Mouse (Mus musculus) bone marrow, adult 2 months (tissue): ENCODE results near the gene Nrp2. TPM values are rescaled to one million over a fixed set of nuclear protein-coding genes. Genes with fewer than 3 reads are reported as not detected.

Experiments used
- H3K27ac ChIP-seq: fragments of 200-500 bp; 2 replicates; pipeline ENCODE4 v1.5.1; 2012; ENCODE audit warnings: low read depth, mild to moderate bottlenecking, control low read depth, inconsistent platforms, low read length; ENCODE audit not compliant: control insufficient read depth, poor library complexity, insufficient read depth
- H3K4me1 ChIP-seq: fragments of 200-500 bp; 2 replicates; pipeline ENCODE4 v1.6.1; 2011; ENCODE audit warnings: low read length; ENCODE audit not compliant: control insufficient read depth, insufficient read depth
- H3K4me3 ChIP-seq: fragments of 200-500 bp; replicated peaks from 2 replicates; pipeline ENCODE3; 2011; ENCODE audit warnings: mild to moderate bottlenecking, low read depth, low read length, control low read depth; ENCODE audit not compliant: control insufficient read depth
- CTCF ChIP-seq: fragments of 200-500 bp; IDR thresholded peaks from 2 replicates; pipeline ENCODE4 v1.5.1; 2011; ENCODE audit warnings: low read length, control low read depth; ENCODE audit not compliant: control insufficient read depth, insufficient read depth
- POLR2A ChIP-seq: fragments of 200-500 bp; IDR thresholded peaks from 2 replicates; pipeline ENCODE4 v1.6.1; 2011; ENCODE audit warnings: low read depth, mild to moderate bottlenecking, control low read depth, low read length, borderline replicate concordance; ENCODE audit not compliant: control insufficient read depth
- WGBS: fragments of 180-500 bp; shearing (Covaris S2); methylation state at CpG from one replicate; pipeline ENCODE4 v1.1.7; 2018; 5-methylcytosine and 5-hydroxymethylcytosine counted together
- polyA plus RNA-seq: library from polyadenylated mRNA; stranded (reverse); fragments of >200 nt; gene quantifications from 2 replicates; pipeline ENCODE4 v1.2.4, GENCODE M21; 2011; ENCODE audit warnings: low replicate concordance; ENCODE audit not compliant: missing spikeins, insufficient read depth, insufficient read length

Nrp2 gene
- polyA plus RNA-seq, 1 experiment: 3.2 TPM

- TF ChIP-seq POLR2A: no peak
- TF ChIP-seq CTCF: no peak
- WGBS: 59% methylated on average over 10 of the region's 10 CpGs
- no peak overlapping the region for H3K4me3 ChIP-seq
- no peaks in the 10 kb centered on the region; the same call in 1 of the 2 replicates for H3K4me1 ChIP-seq
- no peak overlapping the region for H3K27ac ChIP-seq
Observed at GRCm38 (mm10) chr1:62773105-62773920, 70.2 kb downstream of the Nrp2 start.

GRCm38 (mm10) chr1:62773921-62774191 is 70.8 kb downstream of the Nrp2 start:
- Histone ChIP-seq H3K4me1 (no peaks in the 10 kb centered on the region; the same call in 1 of the 2 replicates), H3K4me3 (no peak overlapping the region), H3K27ac (no peak overlapping the region)
- 55% methylated on average over 3 of the region's 3 CpGs for WGBS
- TF ChIP-seq CTCF (no peak), POLR2A (no peak)

- no peak for TF ChIP-seq POLR2A
- TF ChIP-seq CTCF: no peak
- 32% methylated on average over 11 of the region's 11 CpGs for WGBS
- H3K4me3 ChIP-seq: no peak overlapping the region
- no peaks in the 10 kb centered on the region; the same call in 1 of the 2 replicates for H3K4me1 ChIP-seq
- H3K27ac ChIP-seq: 0 out of 2 replicates have a peak overlapping the region, but pooled peaks have one; percentile 10
Observed at GRCm38 (mm10) chr1:62774288-62775218, 71.5 kb downstream of the Nrp2 start.

GRCm38 (mm10) chr1:62777320-62778235 is 74.5 kb downstream of the Nrp2 start:
- Histone ChIP-seq H3K4me3 (no peak overlapping the region), H3K27ac (no peak overlapping the region), H3K4me1 (no peaks in the 10 kb centered on the region; the same call in 1 of the 2 replicates)
- 81% methylated on average over 17 of the region's 17 CpGs for WGBS
- TF ChIP-seq CTCF (no peak), POLR2A (no peak)

- WGBS: 43% methylated on average over 4 of the region's 4 CpGs
- no peak for TF ChIP-seq CTCF
- no peak for TF ChIP-seq POLR2A
- no peak overlapping the region for H3K27ac ChIP-seq
- no peak overlapping the region for H3K4me3 ChIP-seq
- no peaks in the 10 kb centered on the region; the same call in 1 of the 2 replicates for H3K4me1 ChIP-seq
Observed at GRCm38 (mm10) chr1:62778910-62779309, 75.8 kb downstream of the Nrp2 start.

- TF ChIP-seq POLR2A: no peak
- TF ChIP-seq CTCF: no peak
- Histone ChIP-seq H3K4me3 (no peak overlapping the region), H3K27ac (no peak overlapping the region), H3K4me1 (no peaks in the 10 kb centered on the region; the same call in 1 of the 2 replicates)
- WGBS: 67% methylated on average over 15 of the region's 15 CpGs
Observed at GRCm38 (mm10) chr1:62780068-62780761, 77.1 kb downstream of the Nrp2 start.

GRCm38 (mm10) chr1:62782155-62782554 is 79.1 kb downstream of the Nrp2 start:
- 72% methylated on average over 2 of the region's 2 CpGs for WGBS
- TF ChIP-seq CTCF: no peak
- no peak for TF ChIP-seq POLR2A
- Histone ChIP-seq H3K4me3 (no peak overlapping the region), H3K4me1 (no peaks in the 10 kb centered on the region; the same call in 1 of the 2 replicates), H3K27ac (no peak overlapping the region)
